Mouse (Mus musculus) urinary bladder, postnatal 10 days (tissue): ENCODE measurements around the gene Gm10358.
"Not testable (repeated sequence)": the region's sequence is repeated elsewhere in the genome, so short reads cannot be mapped to it uniquely, and the experiment has no call there.

ENCODE experiments used
- DNase-seq: peaks from one replicate; pipeline ENCODE4 v3.0.0; 2022; ENCODE audit warnings: low spot score

The Gm10358 gene

GRCm38 (mm10) chr8:75406489-75406888 is at the start of gene Gm10358:
Gene Gm10358, minus strand, starts transcription at chr8:75406589.
- no peak for DNase-seq

GRCm38 (mm10) chr8:75448394-75448793 is 42.0 kb upstream of the Gm10358 start, which contains the start of gene Iqcm:
Gene Iqcm, plus strand, starts transcription at chr8:75448694.
- no peak for DNase-seq

- not testable (repeated sequence) for DNase-seq
These were observed 9.3 kb upstream of the Gm10358 start for GRCm38 (mm10) chr8:75415696-75416095.

- DNase-seq: no peak
These were observed 21.6 kb downstream of the Gm10358 start for GRCm38 (mm10) chr8:75384770-75385290.

GRCm38 (mm10) chr8:75375530-75376123 is 30.8 kb downstream of the Gm10358 start:
- no peak for DNase-seq

GRCm38 (mm10) chr8:75372006-75372405 is 34.4 kb downstream of the Gm10358 start:
- DNase-seq: no peak
